Mouse (Mus musculus) mesoderm, embryonic 11.5 days (tissue): ENCODE measurements around the gene Tsnax.

Experiments
- DNase-seq: peaks from one replicate; pipeline ENCODE4 v3.0.0-alpha.2; 2012; ENCODE audit warnings: low read depth, low spot score

Tsnax gene

DNA sequence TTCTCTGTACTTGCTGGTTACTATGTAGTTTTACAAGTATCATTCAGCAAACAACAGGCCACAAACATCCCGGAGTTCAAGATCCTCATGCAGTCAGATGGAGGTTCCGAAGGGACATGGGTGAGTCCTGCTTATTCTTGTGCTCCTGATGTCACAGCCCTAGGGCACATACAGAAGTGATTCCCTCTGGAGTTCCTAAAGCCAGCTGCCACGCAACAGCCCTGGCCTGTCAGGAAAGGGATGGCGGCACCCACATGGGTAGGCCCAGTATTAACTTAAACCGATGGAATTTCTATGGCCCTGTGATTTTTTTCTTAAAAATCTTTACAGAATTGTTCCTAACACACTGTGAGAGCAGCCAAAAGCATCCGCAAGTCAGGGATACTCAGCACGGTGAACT, 30.6 kb downstream of the Tsnax start:
- no peak for DNase-seq

DNA sequence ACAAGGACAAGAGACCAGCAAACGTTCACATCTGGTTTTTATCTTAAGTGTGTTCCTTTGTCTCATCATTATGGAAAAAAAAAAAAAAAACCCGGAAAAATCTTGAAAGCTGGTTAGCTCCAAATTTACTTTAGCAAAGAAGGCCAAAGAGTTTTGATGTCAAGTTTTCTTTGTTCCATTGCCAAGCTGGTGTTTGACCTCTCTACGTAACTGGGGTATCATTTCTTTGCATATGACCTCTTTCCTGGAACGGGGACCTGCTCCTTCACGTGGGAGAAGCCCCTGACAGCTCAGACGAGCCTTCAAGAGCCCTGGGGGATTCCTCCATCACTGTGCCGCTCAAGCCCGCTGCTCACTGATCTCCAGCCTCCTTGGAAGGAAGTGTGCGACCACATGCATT, 31.1 kb downstream of the Tsnax start:
- DNase-seq = no peak

DNA sequence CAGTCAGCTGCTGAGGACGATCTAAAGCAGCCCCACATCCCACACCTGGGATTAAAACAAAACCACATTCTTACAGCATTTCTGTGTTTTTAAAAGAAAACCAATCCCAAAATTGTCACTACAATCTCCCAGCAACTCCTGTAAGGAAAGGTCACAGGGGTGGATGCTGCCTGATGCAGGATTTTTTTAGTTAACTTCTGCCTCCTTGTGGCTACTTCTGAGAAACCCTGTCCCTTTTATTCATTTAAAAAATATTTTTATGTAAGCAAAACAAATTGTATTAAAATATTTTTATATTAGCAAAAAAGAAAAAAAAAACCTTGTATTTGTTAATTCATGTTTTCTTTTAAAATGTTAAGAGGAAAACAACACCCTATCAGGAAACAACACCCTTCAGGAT, 33.0 kb downstream of the Tsnax start:
- DNase-seq = no peak

GRCm38 (mm10) chr8:125049051-125049750, 36.4 kb downstream of the Tsnax start:
- DNase-seq = no peak

DNA sequence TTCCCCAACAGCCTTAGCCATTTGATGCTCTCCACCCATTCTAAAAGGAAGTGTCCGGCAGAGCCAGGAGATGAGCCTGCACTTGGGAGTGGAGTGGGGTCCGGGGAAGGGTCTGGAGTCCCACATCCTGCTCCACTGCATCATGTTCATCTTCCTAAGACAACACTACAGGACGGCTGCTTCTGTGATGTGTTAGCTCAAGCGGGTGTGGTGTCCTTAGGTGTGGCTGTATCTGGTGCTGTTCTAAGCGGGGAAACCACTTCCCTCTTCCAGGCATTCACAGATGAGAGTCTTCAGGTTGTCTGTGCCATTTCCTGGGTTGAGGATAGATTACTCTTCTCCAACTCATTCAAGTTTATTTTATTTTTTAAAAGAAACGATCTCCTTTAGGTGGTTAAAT, 37.0 kb downstream of the Tsnax start:
- no peak for DNase-seq

GRCm38 (mm10) chr8:125052026-125052425, 39.2 kb downstream of the Tsnax start:
- DNase-seq = peak; percentile 79

DNA sequence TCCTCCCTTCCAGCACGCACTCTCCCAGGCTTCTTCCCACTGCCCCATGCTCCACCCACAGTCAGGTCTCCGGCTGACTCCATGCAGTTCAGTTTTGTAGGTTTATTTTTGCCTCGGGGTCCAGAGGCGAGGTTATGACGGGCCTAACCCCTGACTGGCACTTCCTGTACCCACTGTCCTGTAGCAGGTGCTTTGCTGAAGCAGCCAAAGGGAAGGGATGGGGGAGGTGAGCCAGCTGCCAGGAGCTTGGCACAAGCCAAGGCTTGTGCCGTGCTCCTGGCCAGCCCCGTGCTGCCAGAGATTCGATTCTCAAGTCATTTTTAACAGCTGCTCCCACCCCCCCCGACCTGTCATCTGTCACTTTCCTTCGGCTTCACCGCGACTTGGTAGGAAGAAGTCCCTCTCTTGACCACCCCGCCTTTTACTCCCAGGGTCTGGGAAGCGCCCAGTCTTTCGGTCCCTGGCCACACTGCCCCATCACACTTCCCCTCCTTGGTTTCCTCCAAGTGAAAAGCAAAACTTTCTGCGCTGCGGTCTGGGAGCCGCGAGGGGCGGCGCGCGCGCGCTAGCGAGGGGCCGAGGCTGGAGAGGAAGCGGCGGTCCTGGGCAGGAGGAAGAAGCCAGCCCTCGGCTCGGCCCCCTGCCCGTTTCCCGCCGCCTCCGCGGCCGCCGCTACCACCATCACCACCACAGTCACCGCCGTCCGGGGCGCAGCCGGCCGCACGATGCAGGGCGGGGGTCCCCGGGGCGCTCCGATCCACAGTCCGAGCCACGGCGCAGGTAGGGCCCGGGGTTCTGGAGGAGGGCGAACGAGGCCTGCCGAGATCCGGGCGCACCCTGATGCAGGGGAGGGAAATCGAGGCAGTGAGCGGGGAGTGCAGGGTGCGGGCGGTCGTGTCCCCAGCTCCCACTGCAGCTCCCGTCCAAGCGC, 41.0 kb downstream of the Tsnax start, which contains the start of gene Disc1:
Gene Disc1, plus strand, starts transcription at position 691 of the 931 bp plus-strand sequence.
- no peak for DNase-seq

DNA sequence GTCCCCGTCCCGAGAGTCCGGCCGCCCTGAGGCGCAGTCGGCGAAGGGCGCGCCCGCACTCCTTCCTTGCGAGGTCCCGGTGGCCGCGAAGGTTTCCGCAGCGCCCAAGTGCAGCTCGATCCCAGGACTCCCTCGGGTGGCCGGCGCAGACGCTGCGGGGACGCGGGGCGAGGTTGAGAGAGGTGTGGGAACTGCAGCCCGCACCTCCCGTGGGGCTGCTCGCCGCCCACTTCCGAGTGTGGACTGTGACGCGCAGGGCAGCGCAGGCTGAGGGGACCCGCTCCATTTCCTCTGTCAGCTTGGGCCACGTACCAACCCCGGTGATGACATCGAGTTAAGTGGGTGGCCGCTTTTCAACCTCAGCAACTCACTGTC, 41.6 kb downstream of the Tsnax start:
- DNase-seq = no peak

DNA sequence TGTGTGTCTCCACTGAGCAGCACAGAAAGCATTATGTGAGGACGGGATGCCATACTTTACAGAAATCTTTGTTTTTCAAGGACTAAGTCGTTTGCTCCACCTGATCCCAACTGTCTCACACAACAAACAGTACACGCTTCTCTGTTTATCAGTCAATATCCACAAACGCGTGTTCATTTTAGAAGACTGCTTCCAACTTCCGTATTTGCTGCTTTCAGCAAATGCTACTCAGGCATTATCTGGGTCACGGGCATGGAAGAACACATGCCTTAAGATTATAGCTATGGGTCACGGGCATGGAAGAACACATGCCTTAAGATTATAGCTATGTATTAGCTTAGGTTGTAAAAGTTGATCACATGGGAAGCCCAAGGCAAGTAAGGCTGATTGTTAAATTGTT, 48.1 kb downstream of the Tsnax start:
- no peak for DNase-seq

DNA sequence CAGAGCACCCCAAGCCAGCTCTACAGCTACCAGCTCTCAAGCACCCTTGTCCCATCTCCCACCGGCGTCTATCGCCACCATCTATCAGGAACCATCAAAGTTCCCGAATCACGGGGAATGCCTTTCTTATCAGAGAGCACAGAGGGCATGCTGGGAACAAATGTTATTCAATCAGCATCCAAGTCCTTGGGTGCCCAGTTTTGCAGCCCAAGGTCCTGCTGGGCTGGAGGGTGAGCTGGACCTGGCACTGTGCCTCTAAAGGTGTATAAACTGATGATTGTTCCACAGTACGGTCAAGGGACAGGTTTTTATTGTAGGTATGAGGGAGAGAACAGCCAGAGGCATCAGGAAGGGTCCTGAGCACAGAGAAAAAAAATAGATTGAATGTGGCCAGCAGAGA, 52.8 kb downstream of the Tsnax start:
- no peak for DNase-seq

DNA sequence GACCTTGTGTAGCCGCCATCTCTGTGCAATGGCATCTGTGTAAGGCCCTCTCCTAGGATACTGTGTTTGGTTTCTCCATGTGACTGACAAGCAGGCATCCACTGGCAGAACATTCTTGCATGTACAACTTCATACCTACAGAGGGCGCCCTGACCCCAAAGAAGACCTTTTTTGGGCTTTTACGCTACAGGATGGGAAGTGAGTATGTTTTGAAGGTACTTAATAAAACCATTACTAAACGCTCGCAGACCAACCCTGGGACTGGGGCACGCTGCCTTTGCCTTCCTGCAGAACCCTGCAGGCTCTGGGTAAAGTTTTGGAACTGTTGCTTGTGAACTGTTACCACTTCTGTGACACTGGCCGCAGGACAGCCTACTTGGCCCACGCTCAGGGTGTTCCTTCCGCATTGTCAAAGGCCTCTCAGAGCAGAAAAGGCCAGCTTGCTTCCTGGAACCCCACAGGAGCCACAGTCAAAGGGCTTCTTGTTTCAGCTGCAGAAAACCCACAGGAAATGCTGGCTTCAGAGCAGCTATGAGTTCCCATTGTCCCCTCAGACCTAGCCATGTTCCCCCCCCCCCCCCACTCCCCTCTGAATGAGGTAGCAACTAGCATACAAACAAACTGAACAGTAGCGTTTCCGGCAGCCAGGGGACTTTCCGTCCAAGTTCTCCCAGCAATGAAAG, 54.3 kb downstream of the Tsnax start:
- DNase-seq = peak; percentile 75

- no peak for DNase-seq
These were observed 54.8 kb downstream of the Tsnax start for GRCm38 (mm10) chr8:125067596-125067960.

GRCm38 (mm10) chr8:125068146-125068905, 55.5 kb downstream of the Tsnax start:
- DNase-seq = no peak

DNA sequence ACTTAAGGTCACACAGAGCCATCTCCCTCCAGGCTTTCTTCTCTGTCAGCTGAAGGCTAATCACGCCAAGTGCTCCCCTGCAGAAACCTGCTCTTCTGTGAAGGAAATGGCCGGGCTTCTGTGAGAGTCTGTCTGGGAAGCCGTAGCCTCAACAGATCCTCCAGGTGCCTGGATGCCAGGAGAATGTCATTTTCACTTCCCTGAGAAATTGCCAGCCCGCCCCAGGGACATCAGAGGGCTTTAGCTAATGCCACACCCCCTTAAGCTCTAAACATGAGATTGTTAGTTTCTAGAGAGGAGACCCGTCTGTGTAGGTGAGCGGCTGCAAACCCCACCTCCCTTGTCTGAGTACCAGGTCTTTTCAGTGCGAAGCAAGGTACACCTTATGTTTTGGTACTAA, 56.5 kb downstream of the Tsnax start:
- no peak for DNase-seq

DNA sequence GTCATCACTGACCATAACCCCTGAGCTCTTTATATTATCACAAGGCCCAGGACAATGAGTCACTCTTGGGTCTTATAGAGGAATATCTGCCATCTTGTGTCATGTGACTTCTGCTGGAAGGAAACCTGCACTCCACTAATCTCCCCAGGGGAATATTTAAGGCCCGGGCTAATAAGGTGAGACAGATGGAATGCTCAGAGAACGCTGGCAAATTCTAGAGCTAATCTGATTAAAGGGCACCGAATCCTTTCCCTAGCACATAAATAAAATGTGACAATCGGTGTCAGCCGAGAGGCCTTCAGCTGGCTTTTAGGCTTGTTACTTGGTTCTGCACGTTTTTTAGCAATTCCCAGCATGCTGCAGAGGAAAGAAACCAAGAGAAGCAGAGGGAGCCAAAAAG, 56.9 kb downstream of the Tsnax start:
- DNase-seq = no peak

DNA sequence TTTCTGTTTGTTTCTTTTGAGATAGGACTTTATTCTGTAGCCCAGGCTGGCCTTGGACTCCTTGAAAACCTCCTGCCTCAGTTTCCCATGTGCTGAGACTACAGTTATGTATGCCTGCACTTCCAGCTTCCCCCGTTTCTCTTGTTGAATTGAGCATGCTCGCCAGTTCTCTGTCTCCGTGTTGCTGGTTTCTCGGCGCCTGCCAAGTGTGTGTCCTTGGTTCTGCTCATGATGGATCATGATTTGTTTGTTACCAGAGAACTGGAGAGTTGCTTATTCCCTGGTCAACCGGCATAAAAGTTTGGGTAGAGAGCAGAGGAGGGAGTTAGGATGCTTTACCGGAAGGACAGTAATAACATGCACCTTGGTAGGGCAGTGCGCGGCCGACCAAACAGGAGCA, 61.3 kb downstream of the Tsnax start:
- DNase-seq = no peak

DNA sequence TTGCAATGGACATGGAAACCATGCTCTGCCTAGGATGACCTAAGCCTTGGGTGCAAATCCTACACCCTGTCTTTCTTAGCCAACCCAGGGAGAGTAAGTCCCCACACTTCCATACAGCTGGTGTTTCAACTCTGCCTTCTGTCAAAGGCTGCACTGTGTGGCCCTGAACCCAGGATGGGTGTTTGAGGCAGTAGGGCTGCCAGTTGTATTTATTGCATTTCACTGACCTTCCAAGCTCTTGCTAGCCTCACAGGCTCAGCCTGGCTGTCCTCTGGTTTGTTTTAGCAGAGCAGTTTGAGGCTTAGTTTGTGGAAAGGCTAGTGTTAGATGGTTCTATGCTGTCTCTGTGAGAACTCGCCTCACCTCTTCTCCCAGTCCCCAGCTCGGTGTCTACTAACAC, 61.8 kb downstream of the Tsnax start:
- DNase-seq = no peak

GRCm38 (mm10) chr8:125075389-125075788, 62.6 kb downstream of the Tsnax start:
- no peak for DNase-seq

DNA sequence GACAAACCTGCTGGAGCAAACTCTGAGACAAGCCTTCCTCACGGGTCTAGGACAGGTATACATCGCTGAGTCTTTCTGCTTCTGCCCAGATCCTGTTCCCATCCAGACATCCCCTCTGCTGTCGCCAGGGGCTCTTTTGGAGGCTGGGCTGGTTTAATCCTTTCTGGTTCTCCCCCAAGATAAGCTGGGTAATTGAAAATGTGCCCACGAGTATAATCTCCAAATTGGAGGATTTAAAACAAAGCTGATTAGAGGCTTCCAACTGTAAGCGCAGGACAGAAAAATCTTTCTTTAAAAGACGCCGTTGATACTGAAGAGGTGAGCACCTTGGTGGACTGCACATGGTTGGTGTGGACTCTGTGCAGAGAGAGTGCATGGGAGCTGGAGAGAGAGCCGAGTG, 64.5 kb downstream of the Tsnax start:
- no peak for DNase-seq

DNA sequence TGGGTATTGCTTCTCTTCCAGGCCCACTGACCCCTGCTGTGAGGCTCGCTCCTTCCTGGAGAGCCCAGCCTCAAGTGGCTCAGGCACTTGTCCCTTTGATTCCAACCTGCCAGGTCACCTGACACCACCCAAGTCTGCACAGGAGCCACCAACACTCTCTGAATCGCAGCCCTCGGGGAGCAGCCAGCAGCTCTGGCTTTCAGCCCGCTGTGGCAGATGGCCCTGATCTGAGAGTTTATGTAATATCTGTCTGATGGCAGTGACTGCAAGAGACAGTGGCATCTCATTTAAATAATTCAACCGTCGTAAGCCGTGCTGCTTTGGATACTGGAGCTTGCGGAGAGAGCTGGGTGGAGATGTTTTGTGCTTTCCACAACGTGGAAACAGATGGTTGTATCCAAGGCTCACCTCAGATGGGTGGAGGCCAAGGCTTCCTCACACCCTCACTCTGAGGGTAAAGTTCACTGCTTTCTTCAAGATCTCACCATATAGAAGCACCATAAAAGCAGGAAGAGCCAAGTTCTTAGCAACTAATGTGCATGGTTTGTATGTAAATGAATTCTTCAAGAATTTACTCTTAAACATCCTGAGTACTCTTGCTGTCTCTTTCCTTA, 66.1 kb downstream of the Tsnax start:
- no peak for DNase-seq
